Mouse (Mus musculus): Measurements from ENCODE around the gene Pnpla2. TPM values are rescaled to one million over a fixed set of nuclear protein-coding genes. Genes with fewer than 3 reads are reported as not detected.
A peak's percentile ranks its signal among the peaks of the same experiment; 100 is the strongest.
"Not testable (repeated sequence)": the region's sequence is repeated elsewhere in the genome, so short reads cannot be mapped to it uniquely, and the experiment has no call there.

The Pnpla2 gene
- polyA plus RNA-seq, 1 experiment from 2014 or later, result 26.3 TPM

- WGBS, result 88% methylated on average over 9 of the region's 9 CpGs
- H3K4me2 ChIP-seq, result no peak overlapping the region; the same call in 1 of the 2 replicates
- peak overlapping the region; percentile 13; the same call in 1 of the 2 replicates for H3K9ac ChIP-seq
- DNase-seq, result no peak
- H3K4me3 ChIP-seq (ENCODE audit: low read depth, low read length), result no peak overlapping the region
- no peaks in the 10 kb centered on the region for H3K9me3 ChIP-seq (ENCODE audit: low read depth, low read length)
- no peak for TF ChIP-seq CTCF (IDR thresholded peaks at IDR 0.05; ENCODE audit: low read depth)
- no peak for ATAC-seq (ENCODE audit: insufficient read depth)
- H3K27me3 ChIP-seq (ENCODE audit: insufficient read depth, low read length), result no peaks in the 10 kb centered on the region
- peaks cover 17% of the 10 kb centered on the region for H3K4me1 ChIP-seq (ENCODE audit: insufficient read depth)
- H3K27ac ChIP-seq (ENCODE audit: low read depth), result no peak overlapping the region
- H3K36me3 ChIP-seq (ENCODE audit: insufficient read depth), result peaks cover 29% of the 10 kb centered on the region
These were observed 13.5 kb upstream of the Pnpla2 start for GRCm38 (mm10) chr7:141441460-141441859.

- Histone ChIP-seq H3K4me1 (ENCODE audit: insufficient read depth) (peaks cover 15% of the 10 kb centered on the region), H3K27ac (ENCODE audit: low read depth) (no peak overlapping the region), H3K36me3 (ENCODE audit: insufficient read depth) (peaks cover 29% of the 10 kb centered on the region), H3K9ac (peak overlapping the region; percentile 65), H3K9me3 (ENCODE audit: low read depth, low read length) (no peaks in the 10 kb centered on the region), H3K4me3 (ENCODE audit: low read depth, low read length) (peak overlapping the region; percentile 55), H3K4me2 (peak overlapping the region; percentile 90), H3K27me3 (ENCODE audit: insufficient read depth, low read length) (no peaks in the 10 kb centered on the region)
- ATAC-seq (ENCODE audit: insufficient read depth) (no peak), DNase-seq (no peak)
- WGBS, result 92% methylated on average over 13 of the region's 13 CpGs
- TF ChIP-seq CTCF (IDR thresholded peaks at IDR 0.05; ENCODE audit: low read depth), result no peak
These were observed 12.8 kb upstream of the Pnpla2 start for GRCm38 (mm10) chr7:141442199-141442598.

- ATAC-seq (ENCODE audit: insufficient read depth) (peak; percentile 4; the same call in 1 of the 2 replicates), DNase-seq (peak; percentile 71)
- peak overlapping the region; percentile 90 for H3K4me2 ChIP-seq
- peak overlapping the region; percentile 55 for H3K4me3 ChIP-seq (ENCODE audit: low read depth, low read length)
- H3K4me1 ChIP-seq (ENCODE audit: insufficient read depth), result peaks cover 16% of the 10 kb centered on the region
- H3K27ac ChIP-seq (ENCODE audit: low read depth), result peak overlapping the region; percentile 62
- H3K27me3 ChIP-seq (ENCODE audit: insufficient read depth, low read length), result no peaks in the 10 kb centered on the region
- H3K36me3 ChIP-seq (ENCODE audit: insufficient read depth), result peaks cover 30% of the 10 kb centered on the region
- H3K9me3 ChIP-seq (ENCODE audit: low read depth, low read length), result no peaks in the 10 kb centered on the region
- H3K9ac ChIP-seq, result peak overlapping the region; percentile 65
- peak; percentile 64 for TF ChIP-seq CTCF (IDR thresholded peaks at IDR 0.05; ENCODE audit: low read depth)
- 11% methylated on average over 12 of the region's 12 CpGs for WGBS
These were observed 11.7 kb upstream of the Pnpla2 start for GRCm38 (mm10) chr7:141443081-141443821.

- H3K9ac ChIP-seq, result peak within 1 kb of the TSS; percentile 65
- H3K4me3 ChIP-seq (ENCODE audit: low read depth, low read length), result peak within 1 kb of the TSS; percentile 55
- H3K4me1 ChIP-seq (ENCODE audit: insufficient read depth), result peaks cover 22% of the 10 kb centered on the region
- peaks cover 30% of the 10 kb centered on the region for H3K36me3 ChIP-seq (ENCODE audit: insufficient read depth)
- DNase-seq (peak; percentile 92), ATAC-seq (ENCODE audit: insufficient read depth) (peak; percentile 57)
- TF ChIP-seq CTCF (IDR thresholded peaks at IDR 0.05; ENCODE audit: low read depth), result no peak
- H3K4me2 ChIP-seq, result peak within 1 kb of the TSS; percentile 90
- no peaks in the 10 kb centered on the region for H3K27me3 ChIP-seq (ENCODE audit: insufficient read depth, low read length)
- no peaks in the 10 kb centered on the region for H3K9me3 ChIP-seq (ENCODE audit: low read depth, low read length)
- H3K27ac ChIP-seq (ENCODE audit: low read depth), result peak within 1 kb of the TSS; percentile 62
- WGBS, result under 1% methylated on average over 25 of the region's 25 CpGs
These were observed 11.2 kb upstream of the Pnpla2 start, which contains the start of gene Pidd1 for GRCm38 (mm10) chr7:141443828-141444237. TSS of gene Pidd1 (minus strand) at chr7:141444025.

GRCm38 (mm10) chr7:141446374-141446773, 8.6 kb upstream of the Pnpla2 start:
- H3K9ac ChIP-seq; H3K4me3 ChIP-seq (ENCODE audit: low read depth, low read length); H3K27ac ChIP-seq (ENCODE audit: low read depth); DNase-seq; H3K27me3 ChIP-seq (ENCODE audit: insufficient read depth, low read length); H3K9me3 ChIP-seq (ENCODE audit: low read depth, low read length); ATAC-seq (ENCODE audit: insufficient read depth): not testable (repeated sequence)
- Histone ChIP-seq H3K4me1 (ENCODE audit: insufficient read depth) (peaks cover 22% of the 10 kb centered on the region), H3K36me3 (ENCODE audit: insufficient read depth) (peaks cover 33% of the 10 kb centered on the region), H3K4me2 (peak overlapping the region; percentile 90)
- 75% methylated on average over 3 of the region's 3 CpGs for WGBS

- DNase-seq, result peak; percentile 95
- under 1% methylated on average over 63 of the region's 63 CpGs for WGBS
- Histone ChIP-seq H3K36me3 (ENCODE audit: insufficient read depth) (peaks cover 43% of the 10 kb centered on the region), H3K4me2 (peak within 1 kb of the TSS; percentile 90), H3K4me3 (ENCODE audit: low read depth, low read length) (peak within 1 kb of the TSS; percentile 89), H3K27ac (ENCODE audit: low read depth) (peak within 1 kb of the TSS; percentile 82), H3K9me3 (ENCODE audit: low read depth, low read length) (no peaks in the 10 kb centered on the region), H3K27me3 (ENCODE audit: insufficient read depth, low read length) (no peaks in the 10 kb centered on the region), H3K9ac (peak within 1 kb of the TSS; percentile 95), H3K4me1 (ENCODE audit: insufficient read depth) (peaks cover 22% of the 10 kb centered on the region)
- ATAC-seq (ENCODE audit: insufficient read depth), result peak; percentile 91
- TF ChIP-seq CTCF (IDR thresholded peaks at IDR 0.05; ENCODE audit: low read depth), result no peak; the same call in 1 of the 2 replicates
These were observed 7.6 kb upstream of the Pnpla2 start, which contains the start of gene Rplp2 for GRCm38 (mm10) chr7:141447110-141447991. TSS of gene Rplp2 (plus strand) at chr7:141447370.

Measured in lung, embryonic 14.5 days (tissue).